8 mouse cellular contexts compared by ENCODE assay signal in genomic region chr5:142926204-142926939, GRCm38 (mm10). TPM values are rescaled to one million over a fixed set of nuclear protein-coding genes. Genes with fewer than 3 reads are reported as not detected.
DNase-seq lines count a peak whose midpoint lies in the region; ATAC-seq and TF ChIP-seq lines count a peak whose summit lies in the region.

No protein-coding gene starts in this region.

- peak overlapping the region; percentile 13; the same call in 1 of the 2 replicates for H3K4me2 ChIP-seq in limb, embryonic 14.5 days (replicated peaks; ENCODE audit: low read depth, low read length, severe bottlenecking)
- H3K4me2 ChIP-seq in myocyte (ENCODE audit: low read depth), result peak overlapping the region; percentile 33

- ATAC-seq in limb, embryonic 14.5 days (ENCODE audit: low FRiP score, low read depth), result no peak

- no peaks in the 10 kb centered on the region for H3K36me3 ChIP-seq in thymus, adult 2 months (ENCODE audit: control insufficient read depth, insufficient read depth, low read length)
- H3K36me3 ChIP-seq in embryonic facial prominence, embryonic 10.5 days (replicated peaks), result no peaks in the 10 kb centered on the region
- no peaks in the 10 kb centered on the region for H3K36me3 ChIP-seq in limb, embryonic 14.5 days (ENCODE audit: control insufficient read depth, insufficient read depth, low read length)
- H3K36me3 ChIP-seq in myocyte (ENCODE audit: control insufficient read depth, insufficient read depth), result no peaks in the 10 kb centered on the region

- H3K4me3 ChIP-seq in thymus, adult 2 months (ENCODE audit: control insufficient read depth, insufficient read depth, low read length), result no peak overlapping the region
- peak overlapping the region; percentile 28; the same call in 1 of the 2 replicates for H3K4me3 ChIP-seq in embryonic facial prominence, embryonic 10.5 days
- no peak overlapping the region for H3K4me3 ChIP-seq in limb, embryonic 14.5 days (replicated peaks; ENCODE audit: low read length)
- no peak overlapping the region for H3K4me3 ChIP-seq in myocyte

- H3K4me1 ChIP-seq in thymus, adult 2 months (replicated peaks; ENCODE audit: control insufficient read depth, insufficient read depth, low read length), result peaks cover 42% of the 10 kb centered on the region
- H3K4me1 ChIP-seq in embryonic facial prominence, embryonic 10.5 days, result peaks cover 39% of the 10 kb centered on the region
- H3K4me1 ChIP-seq in limb, embryonic 14.5 days (ENCODE audit: control insufficient read depth, insufficient read depth, low read length), result peaks cover 6% of the 10 kb centered on the region; the same call in 1 of the 2 replicates

- H3K79me2 ChIP-seq in myocyte (ENCODE audit: control insufficient read depth, insufficient read depth), result peaks cover 13% of the 10 kb centered on the region

- intact Hi-C loops in heart, postnatal 14 days (cut with DNase I), result loop anchor here (2.0 kb wide), 1 partner anchor 16 kb away; no protein-coding TSS in a partner anchor

- 9% methylated on average over 13 of the region's 13 CpGs for WGBS in thymus, adult 2 months
- WGBS in embryonic facial prominence, embryonic 10.5 days, result 8% methylated on average over 13 of the region's 13 CpGs
- 14% methylated on average over 13 of the region's 13 CpGs for WGBS in limb, embryonic 14.5 days

- H3K9ac ChIP-seq in limb, embryonic 14.5 days (ENCODE audit: low read depth, low read length, severe bottlenecking), result no peak overlapping the region

- TF ChIP-seq CTCF in thymus, adult 2 months (IDR thresholded peaks at IDR 0.05; ENCODE audit: borderline replicate concordance, control insufficient read depth, extremely low read depth, insufficient read depth, low read length, poor library complexity), result 0 out of 2 replicates have a peak, but pooled peaks have one; percentile 9

- peak; percentile 37 for DNase-seq in thymus, adult 2 months
- no peak for DNase-seq in thymus, adult 18-20 months
- DNase-seq in embryonic facial prominence, embryonic 10.5 days (ENCODE audit: low spot score), result peak; percentile 77
- DNase-seq in heart, postnatal 14 days, result peak; percentile 67 to 77
- DNase-seq in limb, embryonic 14.5 days (ENCODE audit: low spot score), result peak; percentile 51
- no peak for DNase-seq in right cerebral cortex, postnatal 14 days
- DNase-seq in cerebellum, postnatal 25 days, result no peak

- H3ac ChIP-seq in myocyte (ENCODE audit: control insufficient read depth, insufficient read length), result no peak overlapping the region

- peak overlapping the region; percentile 63 for H3K27ac ChIP-seq in thymus, adult 2 months (ENCODE audit: control insufficient read depth, insufficient read depth, low read length)
- peak overlapping the region; percentile 83 for H3K27ac ChIP-seq in embryonic facial prominence, embryonic 10.5 days (replicated peaks)
- H3K27ac ChIP-seq in limb, embryonic 14.5 days (replicated peaks; ENCODE audit: low read depth, low read length), result no peak overlapping the region

- TF ChIP-seq POLR2A in thymus, adult 2 months (IDR thresholded peaks at IDR 0.05; ENCODE audit: control insufficient read depth, extremely low read depth, insufficient read depth, low read length, poor library complexity), result no peak
- TF ChIP-seq POLR2A in limb, embryonic 14.5 days (IDR thresholded peaks at IDR 0.05; ENCODE audit: borderline replicate concordance, extremely low read depth, insufficient read depth, insufficient read length), result no peak
- no peak for TF ChIP-seq POLR2A in myocyte (IDR thresholded peaks at IDR 0.05; ENCODE audit: insufficient read length, low read depth)

- H3K9me3 ChIP-seq in embryonic facial prominence, embryonic 10.5 days, result no peaks in the 10 kb centered on the region
- H3K9me3 ChIP-seq in limb, embryonic 14.5 days (ENCODE audit: control insufficient read depth, low read length), result no peaks in the 10 kb centered on the region

- H3K27me3 ChIP-seq in thymus, adult 2 months (ENCODE audit: control insufficient read depth, insufficient read depth, low read length), result no peaks in the 10 kb centered on the region
- no peaks in the 10 kb centered on the region; the same call in 1 of the 2 replicates for H3K27me3 ChIP-seq in embryonic facial prominence, embryonic 10.5 days (replicated peaks; ENCODE audit: low read depth, poor library complexity, severe bottlenecking)
- no peaks in the 10 kb centered on the region for H3K27me3 ChIP-seq in limb, embryonic 14.5 days (ENCODE audit: control insufficient read depth, insufficient read depth, low read length)
- no peaks in the 10 kb centered on the region for H3K27me3 ChIP-seq in myocyte (ENCODE audit: control insufficient read depth, insufficient read depth, insufficient read length)

TF ChIP-seq in myocyte, 11 proteins besides CTCF, POLR2A, EP300 and RAD21:
- TF ChIP-seq CEBPB (IDR thresholded peaks at IDR 0.05; ENCODE audit: insufficient read depth, poor library complexity, severe bottlenecking), result no peak
- no peak for TF ChIP-seq USF1 (IDR thresholded peaks at IDR 0.05; ENCODE audit: low read depth)
- TF ChIP-seq POLR2AphosphoS2 (IDR thresholded peaks at IDR 0.05; ENCODE audit: insufficient read length, low read depth), result no peak
- TF ChIP-seq MYOD1 (IDR thresholded peaks at IDR 0.05; ENCODE audit: control insufficient read depth in 1 of 3, insufficient read length in 2 of 3, low read depth in 2 of 3), result no peak
- no peak for TF ChIP-seq MAX (IDR thresholded peaks at IDR 0.05; ENCODE audit: low read depth)
- TF ChIP-seq TCF3 (IDR thresholded peaks at IDR 0.05; ENCODE audit: insufficient read length, low read depth), result no peak
- TF ChIP-seq E2F4 (IDR thresholded peaks at IDR 0.05; ENCODE audit: insufficient read depth), result no peak
- peak; percentile 91 for TF ChIP-seq SRF (IDR thresholded peaks at IDR 0.05; ENCODE audit: control insufficient read depth, insufficient read length, low read depth)
TF ChIP-seq in myocyte: peak in this region for 1.

RNA-seq across cellular contexts. Expression of gene Actb, which starts 19.8 kb away (rescaled TPM):
- polyA plus RNA-seq in thymus, adult 2 months (2012; rRNA removed), result 6,903 and 9,637 TPM in 2 replicates
- polyA plus RNA-seq in embryonic facial prominence, embryonic 10.5 days (2016; fragmentation: Nextera tagmentation; extraction: Ambion mirVana), result 15,960 and 16,856 TPM in 2 replicates
- 1,000 to 10,000 TPM; 1,025 to 1,358 TPM for total RNA-seq in heart, postnatal 14 days (2021)
- polyA plus RNA-seq in limb, embryonic 14.5 days (2012; rRNA removed), result 2,733 and 3,354 TPM in 2 replicates
- polyA plus RNA-seq in limb, embryonic 14.5 days (2014; fragmentation: Nextera tagmentation; extraction: Ambion mirVana), result 14,101 and 14,367 TPM in 2 replicates
- polyA plus RNA-seq in myocyte (2012; fragmentation: generic; extraction: Trizol), result 2,198 TPM

RNA-seq across cellular contexts. Expression of gene Fbxl18, which starts 31.2 kb away (rescaled TPM):
- 25.8 and 29.9 TPM in 2 replicates for polyA plus RNA-seq in thymus, adult 2 months (2012; rRNA removed)
- 25.6 and 25.9 TPM in 2 replicates for polyA plus RNA-seq in embryonic facial prominence, embryonic 10.5 days (2016; fragmentation: Nextera tagmentation; extraction: Ambion mirVana)
- 1 to 10 TPM; 7.1 to 7.7 TPM for total RNA-seq in heart, postnatal 14 days (2021)
- 12.5 and 21.1 TPM in 2 replicates for polyA plus RNA-seq in limb, embryonic 14.5 days (2012; rRNA removed)
- 9.4 and 10.2 TPM in 2 replicates for polyA plus RNA-seq in limb, embryonic 14.5 days (2014; fragmentation: Nextera tagmentation; extraction: Ambion mirVana)
- 7.6 TPM for polyA plus RNA-seq in myocyte (2012; fragmentation: generic; extraction: Trizol)

RNA-seq across cellular contexts. Expression of gene Fscn1, which starts 33.8 kb away (rescaled TPM):
- polyA plus RNA-seq in thymus, adult 2 months (2012; rRNA removed), result 148 and 157 TPM in 2 replicates
- polyA plus RNA-seq in embryonic facial prominence, embryonic 10.5 days (2016; fragmentation: Nextera tagmentation; extraction: Ambion mirVana), result 759 and 790 TPM in 2 replicates
- total RNA-seq in heart, postnatal 14 days (2021), result 10 to 100 TPM; 47.3 to 68.9 TPM
- polyA plus RNA-seq in limb, embryonic 14.5 days (2012; rRNA removed), result 395 and 512 TPM in 2 replicates
- 356 and 368 TPM in 2 replicates for polyA plus RNA-seq in limb, embryonic 14.5 days (2014; fragmentation: Nextera tagmentation; extraction: Ambion mirVana)
- 180 TPM for polyA plus RNA-seq in myocyte (2012; fragmentation: generic; extraction: Trizol)

Comparison
In these comparisons a context has a peak if more than half of its experiments do, and no peak if none do; other contexts are left out.
1. DNase-seq: peak in thymus, adult 2 months (single experiment), embryonic facial prominence, embryonic 10.5 days (single experiment), heart, postnatal 14 days (2 of 2) and limb, embryonic 14.5 days (single experiment); none in thymus, adult 18-20 months (0 of 2), right cerebral cortex, postnatal 14 days (single experiment) and cerebellum, postnatal 25 days (0 of 2).